Mouse (Mus musculus) lung, postnatal 0 days (tissue): ENCODE measurements around the gene Cul4a. TPM values are rescaled to one million over a fixed set of nuclear protein-coding genes. Genes with fewer than 3 reads are reported as not detected.

ENCODE experiments used
- ATAC-seq: fragments of 200-750 bp; cut with Nextera tagmentation; 2 replicates; pipeline ENCODE4 v1.8.0; 2017; ENCODE audit warnings: moderate library complexity
- DNase-seq: peaks from one replicate; pipeline ENCODE4 v3.0.0-alpha.2; 2016; ENCODE audit warnings: low spot score
- H3K27ac ChIP-seq: fragments of 300-500 bp; sonication (generic); 2 replicates; pipeline ENCODE4 v1.5.1; 2014; ENCODE audit warnings: antibody characterized with exemption, mild to moderate bottlenecking, low read length, mixed read lengths
- H3K27me3 ChIP-seq: fragments of 300-500 bp; sonication (generic); replicated peaks from 2 replicates; pipeline ENCODE4 v1.6.1; 2014; ENCODE audit warnings: low read length, mixed read lengths; ENCODE audit not compliant: insufficient read depth
- H3K36me3 ChIP-seq: fragments of 300-500 bp; sonication (generic); 2 replicates; pipeline ENCODE4 v1.6.1; 2014; ENCODE audit warnings: low read length, mixed read lengths; ENCODE audit not compliant: insufficient read depth
- H3K4me1 ChIP-seq: fragments of 300-500 bp; sonication (generic); 2 replicates; pipeline ENCODE4 v1.6.1; 2014; ENCODE audit warnings: antibody characterized with exemption, low read depth, low read length, mixed read lengths; ENCODE audit not compliant: insufficient read depth
- H3K4me2 ChIP-seq: fragments of 300-500 bp; sonication (generic); replicated peaks from 2 replicates; pipeline ENCODE4 v1.6.1; 2014; ENCODE audit warnings: low read depth, mild to moderate bottlenecking, low read length, moderate library complexity, mixed read lengths
- H3K4me3 ChIP-seq: fragments of 300-500 bp; sonication (generic); 2 replicates; pipeline ENCODE4 v1.5.1; 2014; ENCODE audit warnings: low read depth, low read length
- H3K9ac ChIP-seq: fragments of 300-500 bp; sonication (generic); replicated peaks from 2 replicates; pipeline ENCODE4 v1.6.1; 2014; ENCODE audit warnings: low read depth, mild to moderate bottlenecking
- H3K9me3 ChIP-seq: fragments of 300-500 bp; sonication (generic); 2 replicates; pipeline ENCODE4 v1.6.1; 2016; ENCODE audit warnings: low read length, mixed read lengths
- CTCF ChIP-seq: IDR thresholded peaks from 2 replicates; pipeline ENCODE4 v1.5.1; 2016; ENCODE audit warnings: antibody characterized with exemption, mild to moderate bottlenecking
- EP300 ChIP-seq: IDR thresholded peaks from 2 replicates; pipeline ENCODE4 v1.6.1; 2016; ENCODE audit warnings: antibody characterized with exemption, mild to moderate bottlenecking, control low read depth
- WGBS: fragments of 180-500 bp; shearing (Covaris S2); extraction: QIAGEN DNeasy Blood & Tissue Kit; methylation state at CpG from one replicate; pipeline ENCODE4 v1.1.7; 2014; 5-methylcytosine and 5-hydroxymethylcytosine counted together
- polyA plus RNA-seq: library from polyadenylated mRNA; unstranded; fragments of >200 nt; fragmentation: Nextera tagmentation; extraction: Ambion mirVana; gene quantifications from 2 replicates; pipeline ENCODE4 v1.2.1, GENCODE M21; 2015

Gene Cul4a
- polyA plus RNA-seq, 1 experiment from 2014 or later: 59.5 TPM

GRCm38 (mm10) chr8:13175650-13176049, 70.2 kb downstream of the Cul4a start:
- ATAC-seq (no peak), DNase-seq (no peak)
- Histone ChIP-seq H3K9me3 (no peaks in the 10 kb centered on the region), H3K27me3 (no peaks in the 10 kb centered on the region), H3K27ac (no peak overlapping the region), H3K4me1 (no peaks in the 10 kb centered on the region), H3K9ac (no peak overlapping the region), H3K36me3 (peaks cover 41% of the 10 kb centered on the region), H3K4me3 (no peak overlapping the region), H3K4me2 (no peak overlapping the region)
- 82% methylated on average over 1 of the region's 1 CpGs for WGBS
- no peak for TF ChIP-seq EP300
- no peak for TF ChIP-seq CTCF

GRCm38 (mm10) chr8:13177173-13177852, 71.9 kb downstream of the Cul4a start:
- H3K4me2 ChIP-seq: no peak overlapping the region
- H3K36me3 ChIP-seq: peaks cover 28% of the 10 kb centered on the region
- H3K9me3 ChIP-seq: no peaks in the 10 kb centered on the region
- H3K4me3 ChIP-seq: no peak overlapping the region
- no peak overlapping the region for H3K9ac ChIP-seq
- TF ChIP-seq EP300: no peak
- no peak for TF ChIP-seq CTCF
- DNase-seq (no peak), ATAC-seq (no peak)
- H3K27me3 ChIP-seq: no peaks in the 10 kb centered on the region
- H3K4me1 ChIP-seq: no peaks in the 10 kb centered on the region
- no peak overlapping the region for H3K27ac ChIP-seq
- WGBS: 87% methylated on average over 7 of the region's 7 CpGs

DNA sequence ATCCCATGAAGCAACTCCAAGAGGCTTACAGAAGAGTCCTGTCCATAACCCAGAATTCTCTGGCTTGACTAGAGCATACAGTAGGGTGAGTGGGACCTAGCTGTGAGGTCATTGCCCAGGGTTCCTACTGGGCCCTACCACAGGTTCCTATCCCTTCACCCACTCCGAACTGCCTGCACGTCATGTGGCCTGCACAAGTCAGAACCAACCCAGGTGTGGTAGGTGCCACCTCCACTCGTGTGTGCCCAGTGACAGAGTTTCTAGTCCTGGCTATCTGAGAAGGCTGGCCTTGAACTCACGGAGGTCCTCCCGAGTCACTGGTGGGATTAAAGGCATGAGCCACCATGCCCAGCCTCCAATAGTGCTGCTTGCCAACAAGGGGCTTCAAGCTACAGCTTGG, 72.7 kb downstream of the Cul4a start:
- H3K4me1 ChIP-seq: no peaks in the 10 kb centered on the region
- WGBS: 93% methylated on average over 5 of the region's 5 CpGs

GRCm38 (mm10) chr8:13179482-13179881, 74.1 kb downstream of the Cul4a start:
- DNase-seq: no peak
- H3K4me2 ChIP-seq: no peak overlapping the region
- H3K9ac ChIP-seq: no peak overlapping the region
- no peaks in the 10 kb centered on the region for H3K4me1 ChIP-seq
- H3K9me3 ChIP-seq: no peaks in the 10 kb centered on the region
- TF ChIP-seq CTCF (no peak), EP300 (no peak)
- H3K36me3 ChIP-seq: peaks cover 9% of the 10 kb centered on the region; the same call in 1 of the 2 replicates
- H3K27me3 ChIP-seq: no peaks in the 10 kb centered on the region
- WGBS: 77% methylated on average over 6 of the region's 6 CpGs
- no peak overlapping the region for H3K4me3 ChIP-seq
- H3K27ac ChIP-seq: no peak overlapping the region
- ATAC-seq: no peak

More for the DNA sequence above, 72.7 kb downstream of the Cul4a start:
- Histone ChIP-seq H3K9ac (no peak overlapping the region), H3K27me3 (no peaks in the 10 kb centered on the region), H3K27ac (no peak overlapping the region), H3K4me2 (no peak overlapping the region), H3K4me3 (no peak overlapping the region), H3K36me3 (peaks cover 22% of the 10 kb centered on the region), H3K9me3 (no peaks in the 10 kb centered on the region)
- DNase-seq (no peak), ATAC-seq (no peak)
- no peak for TF ChIP-seq CTCF
- no peak for TF ChIP-seq EP300

DNA sequence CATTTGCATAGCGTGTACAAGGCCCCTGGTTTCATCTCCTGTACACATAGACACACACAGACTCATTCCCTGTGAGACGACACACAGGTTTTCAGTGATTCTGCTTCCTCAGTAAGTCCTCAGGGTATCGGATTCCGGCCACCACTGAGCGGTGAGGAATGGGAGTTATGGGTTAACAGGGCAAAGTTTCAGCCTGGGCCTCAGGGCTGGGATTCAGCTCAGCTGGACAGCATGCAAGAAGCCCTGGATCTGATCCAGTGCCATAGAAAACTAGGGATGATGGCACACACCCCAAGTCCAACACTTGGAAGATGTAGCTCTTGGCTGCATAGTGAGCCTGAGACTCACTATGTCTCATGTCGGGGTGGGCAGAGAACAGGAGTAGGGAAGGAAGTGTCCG, 74.5 kb downstream of the Cul4a start:
- Histone ChIP-seq H3K4me2 (no peak overlapping the region), H3K36me3 (peaks cover 6% of the 10 kb centered on the region; the same call in 1 of the 2 replicates), H3K4me1 (no peaks in the 10 kb centered on the region), H3K9ac (no peak overlapping the region), H3K27ac (no peak overlapping the region), H3K9me3 (no peaks in the 10 kb centered on the region), H3K4me3 (no peak overlapping the region), H3K27me3 (no peaks in the 10 kb centered on the region)
- DNase-seq: no peak
- WGBS: 59% methylated on average over 7 of the region's 7 CpGs
- no peak for ATAC-seq
- TF ChIP-seq CTCF: no peak
- TF ChIP-seq EP300: no peak

- no peak overlapping the region for H3K27ac ChIP-seq
These were observed 75.0 kb downstream of the Cul4a start for GRCm38 (mm10) chr8:13180408-13180807.

More at GRCm38 (mm10) chr8:13180408-13180807, 75.0 kb downstream of the Cul4a start:
- Histone ChIP-seq H3K9ac (no peak overlapping the region), H3K4me1 (no peaks in the 10 kb centered on the region), H3K4me2 (no peak overlapping the region), H3K27me3 (no peaks in the 10 kb centered on the region), H3K36me3 (0 out of 2 replicates have a peak, but pooled peaks cover 3% of the 10 kb centered on the region), H3K4me3 (no peak overlapping the region), H3K9me3 (no peaks in the 10 kb centered on the region)
- WGBS: 65% methylated on average over 9 of the region's 9 CpGs
- ATAC-seq: no peak
- DNase-seq: no peak
- no peak for TF ChIP-seq CTCF
- TF ChIP-seq EP300: no peak
